Mouse (Mus musculus) gastrocnemius, adult 18-20 months (tissue): Measurements from ENCODE around the gene Rab19. TPM values are rescaled to one million over a fixed set of nuclear protein-coding genes. Genes with fewer than 3 reads are reported as not detected.
"Not testable (repeated sequence)": the region's sequence is repeated elsewhere in the genome, so short reads cannot be mapped to it uniquely, and the experiment has no call there.

ENCODE experiments used
- DNase-seq: peaks from one replicate; pipeline ENCODE4 v3.0.0; 2021; ENCODE audit warnings: low spot score
- total RNA-seq, 2 experiments: library from RNA; stranded (reverse); gene quantifications; 2 replicates each; pipeline ENCODE4 v1.2.3; 2021

Rab19 gene
- total RNA-seq, 2 experiments from 2014 or later: not detected

GRCm38 (mm10) chr6:39429007-39429788, 48.2 kb downstream of the Rab19 start:
- DNase-seq: no peak

GRCm38 (mm10) chr6:39430722-39431121, 49.7 kb downstream of the Rab19 start:
- DNase-seq: no peak

- DNase-seq: no peak
Measured at GRCm38 (mm10) chr6:39433174-39433573, 52.2 kb downstream of the Rab19 start.

DNA sequence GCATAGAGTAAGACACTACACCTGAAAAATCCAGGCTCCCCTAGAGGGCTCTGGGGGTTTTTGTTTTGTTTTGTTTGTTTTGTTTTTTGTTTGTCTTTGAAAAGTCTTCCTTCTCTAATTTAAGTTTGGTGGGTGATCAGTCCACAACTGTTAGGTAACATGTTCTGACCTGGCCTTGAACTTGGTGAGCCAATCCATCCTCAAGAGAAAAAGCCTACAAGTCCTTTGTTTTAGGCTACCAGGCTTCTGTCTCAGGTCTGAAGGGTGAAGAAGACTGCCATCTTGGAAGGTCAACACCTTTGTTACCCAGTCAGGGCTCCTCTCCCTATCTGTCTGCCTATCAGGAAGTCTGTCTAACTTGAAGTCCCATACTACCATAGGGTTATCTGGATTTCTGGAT, 52.7 kb downstream of the Rab19 start:
- DNase-seq: no peak

- DNase-seq: no peak
Measured at GRCm38 (mm10) chr6:39434111-39434885, 53.3 kb downstream of the Rab19 start.

DNA sequence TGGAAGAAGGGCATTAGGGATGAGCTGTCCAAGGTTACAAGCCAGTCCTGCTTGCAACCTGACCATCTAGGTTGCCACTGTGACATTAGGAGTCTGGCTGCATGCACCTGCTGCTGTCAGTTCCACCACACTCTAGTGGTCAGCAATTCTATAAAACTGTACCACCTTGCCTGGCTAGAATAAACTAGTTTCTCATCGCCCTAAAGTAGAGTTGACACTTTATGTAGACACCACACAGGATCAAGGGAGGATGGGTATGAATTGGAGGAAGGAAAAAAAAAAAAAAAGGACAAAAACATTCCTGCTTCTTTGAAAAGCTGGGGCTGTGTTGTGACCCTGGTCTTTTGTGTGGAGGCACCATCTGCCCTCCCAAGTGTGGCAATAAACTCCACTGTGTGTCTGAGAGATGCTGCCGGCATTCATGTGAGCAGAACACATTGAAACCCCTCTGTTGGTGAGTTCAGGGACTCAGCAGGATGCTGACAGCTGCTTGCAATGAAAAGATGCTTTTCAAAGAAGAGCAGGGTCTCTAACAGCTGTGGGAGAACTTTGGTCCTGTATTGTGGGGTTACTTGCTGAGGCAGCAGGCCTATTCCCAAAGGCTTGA, 54.0 kb downstream of the Rab19 start:
- no peak for DNase-seq

DNA sequence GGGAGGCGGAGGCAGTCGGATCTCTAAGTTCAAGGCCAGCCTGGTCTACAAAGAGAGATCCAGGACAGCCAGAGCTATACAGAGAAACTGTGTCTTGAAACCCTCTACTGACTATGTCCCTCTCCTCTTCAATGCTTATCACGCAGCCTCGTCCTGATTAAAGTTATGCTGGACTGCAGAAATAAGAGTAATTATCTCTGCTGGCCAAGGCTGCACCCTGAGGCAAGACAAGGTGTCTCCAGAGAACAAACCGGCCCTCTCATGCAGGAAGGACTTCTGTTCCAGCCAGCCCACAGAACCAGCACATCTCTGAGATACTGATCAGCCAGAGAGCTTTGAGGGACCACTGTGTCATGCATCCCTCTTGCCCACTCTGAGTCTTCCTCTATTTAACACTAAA, 54.9 kb downstream of the Rab19 start:
- DNase-seq: no peak

- DNase-seq: not testable (repeated sequence)
Measured at GRCm38 (mm10) chr6:39437519-39437918, 56.5 kb downstream of the Rab19 start.

Other genes starting within 250 kb of the Rab19 start
- gene Kdm7a, start 174.4 kb upstream of the Rab19 start, total RNA-seq: 10 to 100 TPM; 25.3 to 26.2 TPM
- gene Slc37a3, start 3.5 kb upstream of the Rab19 start, total RNA-seq: 10 to 100 TPM; 11.6 to 16.2 TPM
- gene Mkrn1, start 39.3 kb downstream of the Rab19 start, total RNA-seq: 10 to 100 TPM; 14.0 to 16.4 TPM
- gene Dennd2a, start 176.7 kb downstream of the Rab19 start, total RNA-seq: 1 to 10 TPM; 2.8 to 3.1 TPM
- 1 to 10 TPM; 4.3 to 4.9 TPM for gene Adck2, start 192.7 kb downstream of the Rab19 start, total RNA-seq
- 1 to 10 TPM in 1 of 2 experiments, not detected in 1; 1.3 TPM for gene Gm42420, start 204.6 kb downstream of the Rab19 start, total RNA-seq
- gene Ndufb2, start 211.4 kb downstream of the Rab19 start, total RNA-seq: 100 to 1,000 TPM; 383 to 422 TPM